Mouse (Mus musculus) lung, postnatal 10 days (tissue): ENCODE results near the gene Mlx.
A peak's percentile ranks its signal among the peaks of the same experiment; 100 is the strongest.
"Not testable (repeated sequence)": the region's sequence is repeated elsewhere in the genome, so short reads cannot be mapped to it uniquely, and the experiment has no call there.

ENCODE experiments used
- DNase-seq: peaks from one replicate; pipeline ENCODE4 v3.0.0; 2021

Mlx gene

GRCm38 (mm10) chr11:101109351-101109750 lies 22.3 kb downstream of the Mlx start:
- DNase-seq = no peak

- DNase-seq = no peak
Measured at GRCm38 (mm10) chr11:101110708-101111107, 23.6 kb downstream of the Mlx start.

GRCm38 (mm10) chr11:101111178-101111577 lies 24.1 kb downstream of the Mlx start:
- no peak for DNase-seq

GRCm38 (mm10) chr11:101112186-101112585 lies 25.1 kb downstream of the Mlx start:
- no peak for DNase-seq

- no peak for DNase-seq
Measured at GRCm38 (mm10) chr11:101115564-101115963, 28.5 kb downstream of the Mlx start.

- no peak for DNase-seq
Measured at GRCm38 (mm10) chr11:101118105-101118504, 31.0 kb downstream of the Mlx start.

- DNase-seq = no peak
Measured at GRCm38 (mm10) chr11:101119131-101119760, 32.2 kb downstream of the Mlx start.

- DNase-seq = peak; percentile 99
Measured at GRCm38 (mm10) chr11:101119761-101120544, 32.9 kb downstream of the Mlx start, which contains the start of the genes Retreg3 and Tubg1. TSS of gene Retreg3 (minus strand) at chr11:101119893. TSS of gene Tubg1 (plus strand) at chr11:101119938.

- DNase-seq = no peak
Measured at GRCm38 (mm10) chr11:101120545-101121188, 33.6 kb downstream of the Mlx start.

GRCm38 (mm10) chr11:101124494-101124893 lies 37.4 kb downstream of the Mlx start:
- DNase-seq = not testable (repeated sequence)

- not testable (repeated sequence) for DNase-seq
Measured at GRCm38 (mm10) chr11:101125008-101125407, 37.9 kb downstream of the Mlx start.

GRCm38 (mm10) chr11:101127075-101127474 lies 40.0 kb downstream of the Mlx start:
- DNase-seq = no peak

GRCm38 (mm10) chr11:101128996-101129577 lies 42.0 kb downstream of the Mlx start:
- DNase-seq = no peak

- DNase-seq = peak; percentile 48
Measured at GRCm38 (mm10) chr11:101130056-101130756, 43.1 kb downstream of the Mlx start.

- DNase-seq = no peak
Measured at GRCm38 (mm10) chr11:101131187-101131586, 44.1 kb downstream of the Mlx start.

GRCm38 (mm10) chr11:101131701-101132100 lies 44.6 kb downstream of the Mlx start:
- DNase-seq = peak; percentile 51

- no peak for DNase-seq
Measured at GRCm38 (mm10) chr11:101133037-101133436, 46.0 kb downstream of the Mlx start.

- DNase-seq = no peak
Measured at GRCm38 (mm10) chr11:101134217-101134865, 47.3 kb downstream of the Mlx start.

GRCm38 (mm10) chr11:101137000-101137399 lies 49.9 kb downstream of the Mlx start:
- no peak for DNase-seq

- DNase-seq = peak; percentile 69
Measured at GRCm38 (mm10) chr11:101138536-101139181, 51.6 kb downstream of the Mlx start.

- peak; percentile 58 for DNase-seq
Measured at GRCm38 (mm10) chr11:101140164-101140819, 53.2 kb downstream of the Mlx start.
